Mouse (Mus musculus) mammary gland, adult 2 months (tissue): ENCODE measurements around the gene Mst1r. TPM values are rescaled to one million over a fixed set of nuclear protein-coding genes. Genes with fewer than 3 reads are reported as not detected.

Experiments
- polyA plus RNA-seq: library from polyadenylated mRNA; depleted of rRNA; stranded (reverse); fragments of >200 nt; gene quantifications from 2 replicates; pipeline ENCODE4 v1.2.3, GENCODE M21; 2012; ENCODE audit warnings: low replicate concordance; rRNA removed

Gene Mst1r
- polyA plus RNA-seq = 25.5 and 40.2 TPM in 2 replicates

GRCm38 (mm10) chr9:107906252-107906966 is at the start of gene Mst1r:
Gene Mst1r, plus strand, starts transcription at chr9:107906873.

GRCm38 (mm10) chr9:107873137-107873536 is 33.5 kb upstream of the Mst1r start, which contains the start of gene Rbm6:
Gene Rbm6, minus strand, starts transcription at chr9:107873237.

GRCm38 (mm10) chr9:107887804-107888266 is 18.8 kb upstream of the Mst1r start, which contains the start of gene Mon1a:
Gene Mon1a, plus strand, starts transcription at chr9:107888151.

GRCm38 (mm10) chr9:107928169-107928568 is 21.5 kb downstream of the Mst1r start, which contains the start of gene Actl11:
Gene Actl11, plus strand, starts transcription at chr9:107928469.

GRCm38 (mm10) chr9:107935374-107935773 is 28.7 kb downstream of the Mst1r start, which contains the start of gene Camkv:
Gene Camkv, plus strand, starts transcription at chr9:107935674.

GRCm38 (mm10) chr9:107949922-107950235 is 43.2 kb downstream of the Mst1r start, which contains the start of gene Traip:
Gene Traip, plus strand, starts transcription at chr9:107950136.

Other genes starting within 250 kb of the Mst1r start
- gene Slc38a3, start 237.3 kb upstream of the Mst1r start, polyA plus RNA-seq = 13.1 and 66.0 TPM in 2 replicates
- gene Gnat1, start 227.2 kb upstream of the Mst1r start, polyA plus RNA-seq = 0.06 TPM in 1 of 2 replicates, not detected in the other
- gene Sema3f, start 196.4 kb upstream of the Mst1r start, polyA plus RNA-seq = 59.1 and 84.4 TPM in 2 replicates
- 75.3 and 160 TPM in 2 replicates for gene Rbm5, start 135.9 kb upstream of the Mst1r start, polyA plus RNA-seq
- 12.7 and 27.8 TPM in 2 replicates for gene Rbm6, start 33.6 kb upstream of the Mst1r start, polyA plus RNA-seq
- gene Mon1a, start 18.7 kb upstream of the Mst1r start, polyA plus RNA-seq = 37.2 and 51.7 TPM in 2 replicates
- gene Actl11, start 21.6 kb downstream of the Mst1r start, polyA plus RNA-seq = not detected in 2 replicates
- 0.09 and 0.12 TPM in 2 replicates for gene Camkv, start 28.8 kb downstream of the Mst1r start, polyA plus RNA-seq
- 0.79 and 1.3 TPM in 2 replicates for gene Traip, start 43.3 kb downstream of the Mst1r start, polyA plus RNA-seq
- 138 and 151 TPM in 2 replicates for gene Uba7, start 68.6 kb downstream of the Mst1r start, polyA plus RNA-seq
- 0.19 and 0.40 TPM in 2 replicates for gene Gm20661, start 76.2 kb downstream of the Mst1r start, polyA plus RNA-seq
- 31.5 and 37.3 TPM in 2 replicates for gene Inka1, start 79.0 kb downstream of the Mst1r start, polyA plus RNA-seq
- gene Cdhr4, start 85.6 kb downstream of the Mst1r start, polyA plus RNA-seq = 3.2 and 4.0 TPM in 2 replicates
- gene Gm20662, start 89.5 kb downstream of the Mst1r start, polyA plus RNA-seq = 2.6 and 3.1 TPM in 2 replicates
- 98.0 and 170 TPM in 2 replicates for gene Ip6k1, start 95.6 kb downstream of the Mst1r start, polyA plus RNA-seq
- gene Gmppb, start 142.4 kb downstream of the Mst1r start, polyA plus RNA-seq = 14.5 and 16.3 TPM in 2 replicates
- 4.0 and 4.7 TPM in 2 replicates for gene Amigo3, start 146.3 kb downstream of the Mst1r start, polyA plus RNA-seq
- 0.68 and 1.2 TPM in 2 replicates for gene Mst1, start 173.6 kb downstream of the Mst1r start, polyA plus RNA-seq
- 126 and 148 TPM in 2 replicates for gene Rnf123, start 176.5 kb downstream of the Mst1r start, polyA plus RNA-seq
- gene Apeh, start 187.7 kb downstream of the Mst1r start, polyA plus RNA-seq = 115 and 155 TPM in 2 replicates